Mouse (Mus musculus) ZHBTc4 (cell line): ENCODE measurements around the gene Rbl1.

Experiments
- DNase-seq: peaks from one replicate; pipeline ENCODE4 v3.0.0-alpha.2; 2011; ENCODE audit warnings: low read depth, low spot score

Rbl1 gene

DNA sequence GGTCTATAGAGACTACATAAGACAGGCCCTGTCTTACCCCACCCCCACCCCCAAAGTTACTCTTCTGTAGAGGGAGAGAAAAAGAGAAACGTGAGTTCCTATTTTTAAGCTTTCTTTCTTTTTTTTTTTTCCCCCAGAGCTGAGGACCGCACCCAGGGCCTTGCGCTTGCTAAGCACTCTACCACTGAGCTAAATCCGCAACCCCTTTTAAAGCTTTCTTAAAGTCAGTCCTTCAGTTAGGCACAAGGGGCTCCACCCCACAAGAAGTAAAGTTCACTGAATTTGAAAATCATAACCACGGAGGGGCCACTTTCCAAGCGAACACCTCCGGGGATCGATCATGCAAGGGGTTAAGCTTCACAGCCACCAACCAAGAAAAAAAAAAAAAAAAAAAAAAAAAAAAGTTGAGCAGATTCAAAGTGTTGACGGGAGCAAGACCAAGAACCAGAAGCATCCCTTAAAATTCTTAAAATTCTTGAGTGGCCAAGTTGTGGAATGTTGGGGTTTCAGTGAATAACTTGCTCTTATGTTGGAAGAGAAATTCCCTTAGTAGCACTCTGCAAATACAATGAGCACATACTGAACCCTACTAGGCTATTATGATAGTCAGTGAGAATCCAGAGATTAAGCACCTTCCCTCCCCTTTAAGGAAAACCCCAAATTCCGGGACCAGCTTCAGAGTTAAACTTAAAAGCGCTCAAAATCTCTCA lies 70.4 kb downstream of the Rbl1 start:
- no peak for DNase-seq

DNA sequence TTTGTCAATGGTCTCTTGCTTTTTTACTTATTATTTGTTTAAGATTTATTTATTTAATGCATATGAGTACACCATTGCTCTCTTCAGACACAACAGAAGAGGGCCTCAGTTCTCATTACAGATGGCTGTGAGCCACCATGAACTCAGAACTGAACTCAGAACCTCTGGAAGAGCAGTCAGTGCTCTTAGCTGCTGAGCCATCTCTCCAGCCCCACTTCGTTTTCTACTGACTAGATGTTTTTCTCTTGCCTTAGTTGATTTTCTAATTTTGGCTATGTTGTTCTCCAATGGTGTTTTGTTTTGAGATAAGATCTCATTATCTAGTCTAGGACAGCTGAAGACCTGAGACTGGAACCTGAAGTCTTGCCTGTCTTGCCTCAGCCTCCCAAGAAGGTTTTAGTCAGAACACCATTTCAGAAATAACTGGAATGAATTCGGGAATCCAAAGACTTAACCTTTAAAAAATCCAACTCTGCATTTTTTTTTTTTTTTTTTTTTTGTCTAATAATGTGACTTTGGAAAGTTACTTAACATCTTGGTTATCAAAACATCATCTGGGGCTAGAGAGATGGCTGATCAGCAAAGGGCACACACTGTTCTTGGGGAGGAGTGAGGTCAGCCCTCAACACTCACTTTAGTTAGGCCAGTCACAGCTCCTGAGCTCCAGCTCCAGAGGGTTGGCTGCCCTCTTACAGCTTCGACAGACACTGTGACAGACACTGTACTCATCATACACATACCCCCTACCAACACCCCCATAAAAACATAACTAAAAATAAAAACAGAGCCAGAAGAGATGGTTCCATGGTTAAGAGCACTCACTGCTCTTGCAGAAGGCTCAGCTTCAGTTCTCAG lies 71.4 kb downstream of the Rbl1 start:
- DNase-seq = no peak

DNA sequence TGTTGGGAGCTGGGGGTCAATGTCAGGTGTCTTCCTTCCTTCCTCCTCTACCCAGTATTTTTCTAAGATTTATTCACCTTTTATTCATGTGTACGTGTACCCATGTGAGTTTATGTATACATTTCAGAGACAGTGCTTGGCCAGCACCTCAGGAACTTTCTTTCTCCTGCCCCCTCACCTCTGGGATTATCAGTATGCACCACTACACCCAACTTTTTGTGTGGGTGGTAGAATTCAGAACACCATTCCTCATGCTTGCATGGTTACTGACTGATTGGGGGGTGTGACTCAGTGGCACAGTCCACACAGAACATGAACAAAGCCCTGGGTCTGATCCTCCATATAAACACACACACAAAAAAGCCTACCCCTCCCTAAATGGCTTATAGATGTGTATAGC lies 72.2 kb downstream of the Rbl1 start:
- DNase-seq = no peak

DNA sequence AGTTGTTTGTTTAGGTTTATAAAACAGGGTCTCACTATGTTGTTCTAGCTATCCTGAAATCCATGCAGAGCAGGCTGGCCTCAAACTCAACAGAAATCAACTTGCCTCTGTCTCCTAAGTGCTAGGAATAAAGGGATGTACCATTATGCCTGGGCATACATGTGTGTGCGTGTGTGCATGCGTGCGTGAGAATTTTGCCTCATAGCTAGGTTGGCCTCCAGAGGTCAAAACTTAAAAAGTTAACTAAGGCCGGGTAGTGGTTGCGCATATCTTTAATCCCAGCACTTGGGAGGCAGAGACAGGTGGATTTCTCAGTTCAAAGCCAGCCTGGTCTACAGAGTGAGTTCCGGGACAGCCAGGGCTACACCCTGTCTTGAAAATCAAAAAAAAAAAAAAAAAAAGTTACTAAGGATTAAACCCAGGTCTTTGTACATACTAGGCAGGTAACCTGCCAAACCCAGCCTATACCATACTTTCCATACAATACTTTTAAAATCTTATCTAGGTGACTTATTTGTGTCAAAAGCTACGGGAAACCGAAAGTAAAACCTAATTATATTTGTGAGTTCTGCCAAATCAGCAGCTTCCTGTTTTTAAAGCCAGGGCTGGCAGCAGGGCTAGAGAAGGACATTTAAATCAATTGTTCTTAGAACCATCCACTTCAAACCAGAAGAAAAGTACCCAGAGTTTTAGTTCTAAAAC lies 73.4 kb downstream of the Rbl1 start:
- no peak for DNase-seq

DNA sequence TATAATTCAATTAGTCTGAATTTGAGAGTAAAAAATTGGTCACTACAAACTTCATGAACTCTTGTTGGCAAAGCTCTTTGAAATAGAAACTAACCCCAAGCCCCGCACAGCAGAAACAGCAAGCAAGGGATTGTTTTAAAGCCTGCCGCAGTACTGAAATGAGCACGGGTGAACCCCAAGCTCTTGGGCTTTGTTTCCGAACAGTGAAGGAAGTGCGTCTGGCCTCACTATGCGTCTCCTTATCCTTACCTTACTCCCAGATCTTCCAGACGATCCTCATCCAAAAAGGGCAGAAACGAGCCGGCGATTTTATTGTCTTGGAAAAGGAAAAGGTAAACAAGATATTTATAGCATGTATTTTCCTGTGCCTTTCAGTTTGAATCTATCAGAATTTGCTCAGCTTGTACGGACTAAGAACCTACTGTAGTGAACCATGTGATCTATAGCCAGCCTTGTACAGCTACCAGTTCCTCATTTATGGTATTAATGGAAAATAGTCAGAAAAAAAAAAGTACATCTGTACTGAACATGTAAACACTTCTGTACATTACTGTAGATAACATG lies 74.7 kb downstream of the Rbl1 start:
- DNase-seq = no peak

DNA sequence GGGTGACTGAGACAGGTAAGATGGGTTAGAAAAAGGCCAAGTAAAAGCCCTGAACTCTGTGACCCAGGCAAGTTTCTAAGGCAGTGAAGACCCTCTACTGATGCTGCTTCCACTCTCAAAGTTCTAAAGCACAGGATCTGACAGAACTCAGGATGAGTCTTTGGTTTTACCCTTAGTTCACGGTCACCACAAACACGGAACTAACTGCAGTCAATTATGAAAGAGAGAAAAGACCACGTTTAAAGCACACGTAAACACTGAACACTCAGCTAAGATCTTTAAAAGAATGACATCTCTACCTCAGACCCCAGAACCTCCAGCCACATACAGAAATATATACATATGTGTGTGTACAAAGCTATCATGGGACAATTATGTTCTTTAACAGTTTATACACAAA lies 75.2 kb downstream of the Rbl1 start:
- no peak for DNase-seq

DNA sequence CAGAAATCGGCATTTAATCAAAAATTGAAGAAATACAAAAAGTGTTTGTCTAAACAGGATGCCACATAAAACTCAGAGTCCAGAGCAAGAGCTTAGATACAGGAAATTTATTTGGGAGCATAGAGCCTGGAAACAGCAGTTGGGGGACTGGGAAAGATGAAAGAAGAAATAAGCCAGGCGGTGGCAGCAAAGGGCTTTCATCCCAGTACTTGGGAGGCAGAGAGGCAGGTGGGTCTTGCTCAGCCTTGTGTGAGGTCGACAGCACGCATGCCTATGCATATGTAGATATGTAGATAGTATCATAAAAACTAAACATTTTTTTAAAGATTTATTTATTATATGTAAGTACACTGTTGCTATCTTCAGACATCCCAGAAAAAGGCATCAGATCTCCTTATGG lies 76.3 kb downstream of the Rbl1 start:
- peak; percentile 15 for DNase-seq

DNA sequence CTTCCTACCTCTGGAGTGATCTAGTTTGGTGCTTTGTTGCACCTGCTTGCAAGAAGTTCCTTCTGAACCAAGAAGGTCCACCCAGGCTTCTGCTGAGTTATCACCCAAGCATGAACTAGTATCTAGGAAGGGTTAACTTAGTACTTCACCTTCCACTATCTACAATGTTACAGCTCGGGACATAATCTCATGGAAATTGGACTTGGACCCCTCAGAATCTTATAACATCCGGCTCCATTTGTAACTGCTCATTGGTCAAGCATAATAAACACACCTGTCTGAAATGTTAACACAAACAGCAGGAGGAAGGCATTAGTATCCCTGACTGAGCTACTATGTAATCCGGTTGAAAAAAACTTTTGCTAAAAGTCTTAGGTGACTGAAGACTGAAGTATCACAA lies 77.0 kb downstream of the Rbl1 start:
- no peak for DNase-seq

DNA sequence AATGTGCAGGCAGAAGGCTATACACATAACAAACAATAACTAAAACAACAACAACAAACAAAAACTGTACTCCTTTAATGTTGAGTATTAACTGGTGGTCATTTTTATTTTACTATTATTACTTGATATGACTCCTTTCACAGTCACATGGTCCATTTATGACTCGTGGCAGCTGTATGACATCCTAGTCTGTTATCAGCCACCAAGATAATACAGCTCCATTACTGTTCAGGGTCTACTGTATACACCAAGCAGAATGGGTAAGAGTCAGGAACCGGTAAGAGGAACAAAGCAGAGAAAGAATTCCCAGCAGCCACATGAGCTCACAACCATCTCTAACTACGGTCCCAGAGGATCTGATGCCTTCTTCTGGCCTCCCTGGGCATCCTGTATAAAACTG lies 79.1 kb downstream of the Rbl1 start:
- no peak for DNase-seq

DNA sequence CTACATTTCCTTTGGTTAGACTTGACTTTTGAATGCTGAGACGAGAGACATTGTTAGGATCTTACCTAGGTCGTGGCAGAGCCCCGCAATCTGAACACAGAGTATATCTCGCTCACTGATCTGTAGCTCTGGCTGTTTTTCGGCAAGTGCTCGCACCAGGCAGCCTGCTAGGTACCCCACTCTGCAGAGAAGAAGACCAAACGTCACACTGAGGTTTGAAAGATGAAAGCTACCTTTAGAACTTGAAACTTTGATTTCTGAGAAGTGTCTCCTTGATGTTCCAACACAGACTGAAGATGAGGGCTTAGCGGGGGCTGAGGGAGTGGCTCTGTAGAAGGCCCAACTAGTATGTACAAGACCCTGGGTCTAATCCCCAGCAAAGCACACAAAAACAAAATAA lies 82.6 kb downstream of the Rbl1 start:
- no peak for DNase-seq

DNA sequence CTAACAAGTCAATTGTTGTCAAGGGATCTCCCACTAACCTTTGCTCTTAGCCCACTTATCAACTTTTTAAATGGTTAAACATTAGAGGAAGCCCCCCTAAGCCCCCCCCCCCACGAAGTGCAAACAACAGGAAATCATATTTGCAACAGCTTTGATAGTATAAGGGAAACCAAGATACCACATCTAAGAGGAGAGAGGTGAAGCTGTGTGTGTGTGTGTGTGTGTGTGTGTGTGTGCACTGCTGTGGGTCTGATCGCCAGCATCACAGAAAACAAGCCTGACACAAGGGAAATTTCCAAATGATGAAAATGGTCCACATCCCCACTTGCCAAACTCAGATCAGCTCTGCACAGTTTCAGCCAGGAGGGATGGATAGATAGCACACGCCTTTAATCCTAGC lies 85.3 kb downstream of the Rbl1 start:
- no peak for DNase-seq

DNA sequence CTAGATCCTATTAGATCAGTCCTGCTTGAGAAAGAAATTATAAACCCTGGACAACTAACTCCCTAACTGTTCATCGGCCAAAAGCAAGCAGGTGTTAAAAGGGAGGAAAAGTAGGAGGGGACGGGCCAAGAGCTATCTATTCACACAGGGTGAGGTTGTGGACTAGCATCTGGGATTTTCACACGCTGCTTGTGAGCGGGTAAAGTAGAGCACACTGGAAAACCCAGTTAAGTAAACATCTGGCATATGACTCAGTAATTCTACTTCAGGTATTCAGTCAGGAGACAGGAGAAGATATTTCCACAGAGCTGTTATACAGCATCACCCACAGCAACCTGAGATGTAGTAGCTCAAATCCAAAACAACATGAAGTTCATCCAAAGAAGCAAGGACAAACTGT lies 85.8 kb downstream of the Rbl1 start:
- DNase-seq = no peak

DNA sequence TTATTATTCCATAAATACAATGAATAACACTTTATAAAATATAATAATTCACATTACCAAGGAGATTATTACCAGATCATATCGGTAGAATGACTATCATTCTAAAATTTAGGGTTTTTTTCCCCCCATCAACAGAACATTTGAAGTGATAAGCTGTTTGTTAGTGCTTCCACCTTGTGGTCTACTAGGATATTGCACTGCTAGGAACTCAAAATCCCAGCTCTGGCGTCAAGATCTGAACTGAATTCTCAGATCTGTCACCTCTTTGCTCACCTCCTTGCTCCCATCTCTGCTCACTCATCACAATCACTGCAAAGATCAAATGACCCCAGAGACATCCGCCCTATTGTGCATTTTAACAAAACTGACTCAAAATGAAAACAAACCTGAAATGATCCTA lies 87.4 kb downstream of the Rbl1 start:
- peak; percentile 60 for DNase-seq

DNA sequence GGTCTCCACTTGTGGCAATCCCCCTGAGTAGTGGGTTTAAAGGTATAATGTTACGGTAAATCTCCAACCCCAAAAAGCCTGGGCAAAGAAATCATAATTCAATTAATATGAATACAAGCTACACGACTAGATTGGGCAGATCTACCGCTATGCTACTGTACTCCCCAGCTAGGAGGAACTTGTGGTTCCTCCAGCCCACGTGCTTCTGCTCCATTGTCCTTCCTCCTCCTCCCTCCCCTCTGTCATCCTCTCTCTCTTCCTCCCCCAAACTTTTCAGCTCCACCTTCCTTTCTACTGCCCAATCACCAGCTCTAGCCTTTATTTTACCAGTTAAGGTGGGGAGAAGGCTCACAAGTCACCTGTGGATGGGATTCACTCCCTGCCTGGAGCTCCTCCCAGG lies 96.1 kb downstream of the Rbl1 start:
- DNase-seq = no peak

DNA sequence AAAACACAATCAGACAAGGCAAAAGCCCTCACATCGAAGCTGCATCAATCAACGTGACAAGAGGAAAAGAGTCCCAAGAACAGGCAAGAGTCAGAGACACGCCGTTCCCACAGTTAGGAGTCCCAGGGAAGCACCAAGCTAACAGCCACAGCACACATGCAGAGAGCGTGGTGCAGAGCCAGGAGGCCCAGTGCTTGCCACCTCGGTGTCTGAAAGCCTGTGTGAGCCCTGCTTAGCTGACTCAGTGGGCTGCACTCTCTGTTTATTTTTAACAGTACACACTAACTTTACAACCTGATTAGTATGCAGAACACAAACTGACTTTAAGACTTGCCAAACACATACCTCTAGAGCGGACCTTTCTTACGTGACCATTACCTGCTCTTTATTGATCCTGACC lies 99.9 kb downstream of the Rbl1 start:
- no peak for DNase-seq

DNA sequence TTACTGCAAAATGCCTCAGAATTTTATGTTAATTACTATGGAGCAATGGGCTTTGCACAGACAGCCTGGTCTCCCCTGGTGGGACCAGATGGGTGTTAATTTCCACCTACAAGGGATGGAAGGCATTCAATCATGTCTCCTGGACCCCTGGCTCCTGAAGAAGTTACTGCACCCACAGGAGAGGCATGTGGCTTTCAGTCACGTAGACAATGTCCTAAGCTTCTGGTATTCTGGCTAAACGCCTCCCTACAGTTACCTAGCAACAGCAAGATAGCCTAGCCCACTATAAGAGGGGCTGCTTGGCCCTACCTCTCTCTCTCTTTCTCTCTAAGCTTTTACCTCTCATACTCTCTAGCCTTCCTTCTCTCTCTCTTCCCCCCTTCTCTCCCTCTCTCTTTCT lies 102.1 kb downstream of the Rbl1 start:
- DNase-seq = peak; percentile 65

DNA sequence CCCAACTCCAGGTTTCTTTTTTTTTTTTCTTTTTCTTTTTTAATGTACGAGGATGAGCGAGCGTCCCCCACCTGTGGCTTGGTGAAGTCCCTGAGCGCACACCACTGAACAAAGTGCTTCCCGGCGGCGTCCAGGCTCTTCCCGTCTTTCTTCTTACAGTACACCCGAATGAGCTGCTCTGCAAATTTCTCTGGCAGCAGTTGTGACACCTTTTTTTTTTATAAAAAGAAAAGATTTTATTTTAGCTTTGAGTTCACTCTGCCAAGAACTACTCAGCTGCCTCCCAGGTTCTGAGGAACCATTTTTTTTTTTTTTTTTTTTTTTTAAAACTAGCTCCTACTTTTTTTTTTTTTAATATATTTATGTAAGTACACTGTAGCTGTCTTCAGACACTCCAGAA lies 102.7 kb downstream of the Rbl1 start:
- DNase-seq = no peak

DNA sequence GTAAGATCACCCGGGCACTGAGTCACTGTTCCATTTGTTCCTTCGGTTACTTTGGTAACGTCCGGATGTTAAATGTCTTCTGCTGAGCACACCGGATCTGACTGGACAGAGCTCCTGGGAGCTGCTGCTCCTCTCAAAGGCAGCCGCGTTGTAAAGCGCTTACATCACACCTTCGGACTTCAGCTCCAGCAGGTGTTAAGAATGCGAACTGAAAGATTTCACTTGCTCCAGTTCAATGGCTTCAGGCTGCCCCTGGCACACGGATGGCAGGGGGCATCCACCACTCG lies 104.1 kb downstream of the Rbl1 start:
- peak; percentile 74 for DNase-seq

DNA sequence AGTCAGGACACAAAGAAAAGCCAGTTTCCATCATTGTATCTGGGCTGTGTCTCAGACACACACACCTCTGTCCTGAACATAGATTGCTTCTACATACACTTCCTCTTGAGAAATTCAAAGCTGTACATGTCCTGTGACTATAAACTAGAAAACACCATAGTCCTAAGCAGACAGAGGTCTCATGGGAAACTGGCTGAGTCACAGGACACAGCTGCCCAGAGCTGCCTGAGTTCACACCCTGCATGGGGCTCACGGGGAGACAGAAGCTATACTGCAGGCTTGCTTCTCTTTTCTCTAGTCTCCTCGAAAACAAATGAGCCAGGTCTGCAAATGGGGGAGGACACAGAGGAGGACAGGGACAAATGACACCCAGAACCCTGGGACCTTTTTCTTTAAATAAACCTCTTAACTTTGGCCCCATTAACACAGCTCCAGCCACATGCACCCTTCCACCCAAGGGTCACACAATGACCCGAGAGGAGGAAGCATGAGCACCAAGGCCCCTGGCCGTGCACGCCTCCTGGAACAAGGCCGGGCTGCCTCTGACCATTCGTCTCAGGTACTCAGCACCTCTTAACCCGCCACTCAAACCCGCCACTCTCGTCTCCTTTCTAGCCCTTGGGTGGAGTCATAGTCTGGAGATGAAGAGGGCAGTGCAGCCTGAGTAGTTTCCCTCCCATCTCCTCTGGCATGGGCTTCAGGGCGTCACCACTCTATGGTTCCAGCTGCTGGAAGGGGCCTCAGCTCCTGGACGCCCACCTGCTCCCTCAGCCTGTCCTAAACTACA lies 104.6 kb downstream of the Rbl1 start:
- no peak for DNase-seq
